ENCODE assay signal across 8 mouse cellular contexts in genomic region chr4:140665760-140666159, GRCm38 (mm10). TPM values are rescaled to one million over a fixed set of nuclear protein-coding genes. Genes with fewer than 3 reads are reported as not detected.
A peak's percentile ranks its signal among the peaks of the same experiment; 100 is the strongest.
DNase-seq lines count a peak whose midpoint lies in the region; ATAC-seq and TF ChIP-seq lines count a peak whose summit lies in the region.
"Had no signal": no experiment of that assay in that cellular context is flagged by ENCODE, and none has a peak within 500 bp of the region (broad histone marks: within the 10 kb centered on the region; RNA-seq: fewer than 3 reads in every experiment).

TSS of gene Arhgef10l (minus strand) at chr4:140666012.

- H3ac ChIP-seq in myocyte (ENCODE audit: control insufficient read depth, insufficient read length), result no peak within 1 kb of the TSS

- no peak within 1 kb of the TSS for H3K4me2 ChIP-seq in forebrain, embryonic 15.5 days (replicated peaks)
- no peak within 1 kb of the TSS for H3K4me2 ChIP-seq in hindbrain, embryonic 16.5 days (ENCODE audit: low read length)
- H3K4me2 ChIP-seq in myocyte (ENCODE audit: low read depth), result peak within 1 kb of the TSS; percentile 56
- H3K4me2 ChIP-seq: liver, embryonic 13.5 days had no signal

- no peak within 1 kb of the TSS for H3K27ac ChIP-seq in forebrain, embryonic 15.5 days (replicated peaks)
- H3K27ac ChIP-seq in hindbrain, embryonic 16.5 days (ENCODE audit: low read depth, low read length), result no peak within 1 kb of the TSS
- H3K27ac ChIP-seq: liver, embryonic 13.5 days had no signal

- no peaks in the 10 kb centered on the region for H3K36me3 ChIP-seq in forebrain, embryonic 15.5 days
- no peaks in the 10 kb centered on the region for H3K36me3 ChIP-seq in hindbrain, embryonic 16.5 days (ENCODE audit: control insufficient read depth, insufficient read depth, low read length)
- no peaks in the 10 kb centered on the region for H3K36me3 ChIP-seq in myocyte (ENCODE audit: control insufficient read depth, insufficient read depth)
- H3K36me3 ChIP-seq: liver, embryonic 13.5 days had no signal

- H3K4me3 ChIP-seq in forebrain, embryonic 15.5 days, result no peak within 1 kb of the TSS
- H3K4me3 ChIP-seq in hindbrain, embryonic 16.5 days (ENCODE audit: low read length), result no peak within 1 kb of the TSS
- no peak within 1 kb of the TSS for H3K4me3 ChIP-seq in myocyte
- H3K4me3 ChIP-seq: liver, embryonic 13.5 days had no signal

- no peak for ATAC-seq in forebrain, embryonic 15.5 days (replicated peaks)
- peak; percentile 48; the same call in 1 of the 2 replicates for ATAC-seq in hindbrain, embryonic 16.5 days

- H3K9ac ChIP-seq in forebrain, embryonic 15.5 days (replicated peaks), result no peak within 1 kb of the TSS
- no peak within 1 kb of the TSS for H3K9ac ChIP-seq in hindbrain, embryonic 16.5 days (ENCODE audit: low read depth, low read length)
- H3K9ac ChIP-seq: liver, embryonic 13.5 days had no signal

- no peak for TF ChIP-seq POLR2A in myocyte (IDR thresholded peaks at IDR 0.05; ENCODE audit: insufficient read length, low read depth)

- intact Hi-C loops in left cerebral cortex, postnatal 4 days (cut with DNase I), result no loop called here

- H3K4me1 ChIP-seq in forebrain, embryonic 15.5 days, result no peaks in the 10 kb centered on the region
- H3K4me1 ChIP-seq in hindbrain, embryonic 16.5 days (ENCODE audit: control insufficient read depth, insufficient read depth, low read depth, low read length), result no peaks in the 10 kb centered on the region

- peak; percentile 93 for DNase-seq in MN1 (ENCODE audit: low spot score)
- DNase-seq in adrenal gland, postnatal 14 days, result peak; percentile 74
- peak; percentile 37 for DNase-seq in left cerebral cortex, postnatal 4 days
- DNase-seq in right cerebral cortex, adult 2 months (ENCODE audit: low spot score in 2 of 2), result no peak
- DNase-seq: liver, embryonic 13.5 days had no signal

- WGBS in forebrain, embryonic 15.5 days, result 76% methylated on average over 11 of the region's 11 CpGs
- WGBS in hindbrain, embryonic 16.5 days, result 69% methylated on average over 11 of the region's 11 CpGs

- H3K9me3 ChIP-seq in forebrain, embryonic 15.5 days, result no peaks in the 10 kb centered on the region
- no peaks in the 10 kb centered on the region for H3K9me3 ChIP-seq in hindbrain, embryonic 16.5 days (ENCODE audit: control insufficient read depth, low read length)
- H3K9me3 ChIP-seq: liver, embryonic 13.5 days had no signal

- no peaks in the 10 kb centered on the region for H3K79me2 ChIP-seq in myocyte (ENCODE audit: control insufficient read depth, insufficient read depth)

- H3K27me3 ChIP-seq in forebrain, embryonic 15.5 days, result no peaks in the 10 kb centered on the region
- H3K27me3 ChIP-seq in hindbrain, embryonic 16.5 days (replicated peaks; ENCODE audit: control insufficient read depth, insufficient read depth, low read length), result no peaks in the 10 kb centered on the region
- H3K27me3 ChIP-seq in myocyte (ENCODE audit: control insufficient read depth, insufficient read depth, insufficient read length), result no peaks in the 10 kb centered on the region

TF ChIP-seq in myocyte, 11 proteins besides CTCF, POLR2A, EP300 and RAD21:
- TF ChIP-seq MYOD1 (IDR thresholded peaks at IDR 0.05; ENCODE audit: control insufficient read depth in 1 of 3, insufficient read length in 2 of 3, low read depth in 2 of 3) (peak in 1 of 3 experiments; percentile 57), MYOG (IDR thresholded peaks at IDR 0.05; ENCODE audit: control insufficient read depth in 1 of 3, insufficient read depth in 1 of 3, insufficient read length in 2 of 3, low read depth in 2 of 3) (peak in 1 of 3 experiments; percentile 19), REST (IDR thresholded peaks at IDR 0.05; ENCODE audit: insufficient read depth, insufficient read length) (no peak), TCF3 (IDR thresholded peaks at IDR 0.05; ENCODE audit: insufficient read length, low read depth) (no peak)

RNA-seq across cellular contexts. Expression of gene Arhgef10l, which starts in this region (rescaled TPM):
- total RNA-seq in adrenal gland, postnatal 14 days (2021), result 13.1 and 15.3 TPM in 2 replicates
- polyA plus RNA-seq in forebrain, embryonic 15.5 days (2015; fragmentation: Nextera tagmentation; extraction: Ambion mirVana), result 24.5 and 26.9 TPM in 2 replicates
- polyA plus RNA-seq in hindbrain, embryonic 16.5 days (2015; fragmentation: Nextera tagmentation; extraction: Ambion mirVana), result 20.7 and 24.5 TPM in 2 replicates
- total RNA-seq in left cerebral cortex, postnatal 4 days (2021), result 10 to 100 TPM; 50.6 to 52.0 TPM
- polyA plus RNA-seq in myocyte (2012; fragmentation: generic; extraction: Trizol), result 34.7 TPM

Comparison
In these comparisons a context has a peak if more than half of its experiments do, and no peak if none do; other contexts are left out.
1. DNase-seq: peak in MN1 (single experiment), adrenal gland, postnatal 14 days (single experiment) and left cerebral cortex, postnatal 4 days (single experiment); none in right cerebral cortex, adult 2 months (0 of 2).